In the genomic region with DNA sequence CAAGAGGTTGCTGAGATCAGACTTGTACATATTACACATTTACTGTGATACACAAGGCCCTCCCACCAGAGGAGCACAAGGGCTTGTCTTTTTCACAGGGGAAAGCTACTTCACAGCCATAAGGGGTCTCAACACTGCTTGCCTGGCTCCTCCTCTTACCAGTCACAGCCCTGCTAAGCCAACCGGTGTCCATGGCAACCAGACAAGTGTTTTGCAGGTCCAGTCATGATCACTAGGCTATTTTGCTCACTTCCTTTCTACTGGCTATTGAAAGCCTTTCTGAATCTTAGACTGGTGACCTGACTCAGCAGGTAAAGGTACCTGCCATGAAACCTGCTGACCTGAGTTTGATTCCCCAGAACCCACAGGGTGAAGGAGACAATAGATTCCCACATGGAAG, we compare ENCODE assay signal across 10 mouse cellular contexts.
A peak's percentile ranks its signal among the peaks of the same experiment; 100 is the strongest.
DNase-seq lines count a peak whose midpoint lies in the region; ATAC-seq and TF ChIP-seq lines count a peak whose summit lies in the region.
"Had no signal": no experiment of that assay in that cellular context is flagged by ENCODE, and none has a peak within 500 bp of the region (broad histone marks: within the 10 kb centered on the region; RNA-seq: fewer than 3 reads in every experiment).

No protein-coding gene starts in this region.

- peak; percentile 85 for DNase-seq in R1 (ENCODE audit: low read depth, low spot score)
- DNase-seq in embryonic facial prominence, embryonic 10.5 days (ENCODE audit: low spot score), result peak; percentile 77
- peak; percentile 81 for DNase-seq in midbrain, postnatal 0 days (ENCODE audit: low spot score)
- DNase-seq in cerebellum, postnatal 4 days (ENCODE audit: low spot score in 2 of 2), result no peak
- DNase-seq: cerebellum, adult 11-12 months; heart, postnatal 4 days; right cerebral cortex, postnatal 4 days had no signal

- WGBS in embryonic facial prominence, embryonic 10.5 days, result 43% methylated on average over 1 of the region's 1 CpGs
- 18% methylated on average over 1 of the region's 1 CpGs for WGBS in hindbrain, embryonic 15.5 days
- WGBS in midbrain, postnatal 0 days, result 11% methylated on average over 1 of the region's 1 CpGs

- TF ChIP-seq CTCF in midbrain, postnatal 0 days (IDR thresholded peaks at IDR 0.05), result peak; percentile 15; the same call in 1 of the 2 replicates

- H3K4me2 ChIP-seq in hindbrain, embryonic 15.5 days, result no peak overlapping the region
- no peak overlapping the region for H3K4me2 ChIP-seq in midbrain, postnatal 0 days (ENCODE audit: low read depth, low read length, poor library complexity, severe bottlenecking)

- peak; percentile 75 for ATAC-seq in hindbrain, embryonic 15.5 days (ENCODE audit: low FRiP score, low read depth)
- ATAC-seq in midbrain, postnatal 0 days (ENCODE audit: low FRiP score), result peak; percentile 77
- ATAC-seq in CD4-positive, CD25-positive, alpha-beta regulatory T cell, adult 4 months, result no peak
- ATAC-seq in erythroblast, adult 5-6 weeks (replicated peaks; ENCODE audit: low FRiP score, poor library complexity, severe bottlenecking), result no peak

- H3K27ac ChIP-seq in embryonic facial prominence, embryonic 10.5 days (replicated peaks), result peak overlapping the region; percentile 71
- H3K27ac ChIP-seq in hindbrain, embryonic 15.5 days (replicated peaks), result peak overlapping the region; percentile 52
- H3K27ac ChIP-seq in midbrain, postnatal 0 days (ENCODE audit: low read depth, low read length), result peak overlapping the region; percentile 65

- no peaks in the 10 kb centered on the region; the same call in 1 of the 2 replicates for H3K27me3 ChIP-seq in embryonic facial prominence, embryonic 10.5 days (replicated peaks; ENCODE audit: low read depth, poor library complexity, severe bottlenecking)
- no peaks in the 10 kb centered on the region for H3K27me3 ChIP-seq in hindbrain, embryonic 15.5 days
- no peaks in the 10 kb centered on the region for H3K27me3 ChIP-seq in midbrain, postnatal 0 days (ENCODE audit: insufficient read depth, low read length)

- H3K9ac ChIP-seq in hindbrain, embryonic 15.5 days, result no peak overlapping the region
- H3K9ac ChIP-seq in midbrain, postnatal 0 days (replicated peaks; ENCODE audit: low read length, poor library complexity, severe bottlenecking), result no peak overlapping the region

- no peak overlapping the region for H3K4me3 ChIP-seq in embryonic facial prominence, embryonic 10.5 days
- no peak overlapping the region for H3K4me3 ChIP-seq in hindbrain, embryonic 15.5 days
- no peak overlapping the region for H3K4me3 ChIP-seq in midbrain, postnatal 0 days (ENCODE audit: low read depth, low read length)

- no peaks in the 10 kb centered on the region for H3K36me3 ChIP-seq in embryonic facial prominence, embryonic 10.5 days (replicated peaks)
- no peaks in the 10 kb centered on the region for H3K36me3 ChIP-seq in hindbrain, embryonic 15.5 days
- H3K36me3 ChIP-seq in midbrain, postnatal 0 days (ENCODE audit: insufficient read depth, low read length), result no peaks in the 10 kb centered on the region

- no peaks in the 10 kb centered on the region for H3K9me3 ChIP-seq in embryonic facial prominence, embryonic 10.5 days
- H3K9me3 ChIP-seq in hindbrain, embryonic 15.5 days, result no peaks in the 10 kb centered on the region
- no peaks in the 10 kb centered on the region for H3K9me3 ChIP-seq in midbrain, postnatal 0 days (ENCODE audit: low read length)

- peaks cover 81% of the 10 kb centered on the region for H3K4me1 ChIP-seq in embryonic facial prominence, embryonic 10.5 days
- H3K4me1 ChIP-seq in hindbrain, embryonic 15.5 days (replicated peaks), result peaks cover 52% of the 10 kb centered on the region
- H3K4me1 ChIP-seq in midbrain, postnatal 0 days (ENCODE audit: insufficient read depth, low read length), result peaks cover 29% of the 10 kb centered on the region

Comparison
In these comparisons a context has a peak if more than half of its experiments do, and no peak if none do; other contexts are left out.
1. DNase-seq: peak in R1 (single experiment), embryonic facial prominence, embryonic 10.5 days (single experiment) and midbrain, postnatal 0 days (single experiment); none in cerebellum, postnatal 4 days (0 of 2).
2. ATAC-seq: peak in hindbrain, embryonic 15.5 days (single experiment) and midbrain, postnatal 0 days (single experiment); none in CD4-positive, CD25-positive, alpha-beta regulatory T cell, adult 4 months (single experiment) and erythroblast, adult 5-6 weeks (single experiment).
3. Peak in every context shown above with its lines, with median percentiles within 50 percentile points of each other: H3K27ac ChIP-seq.